Mouse (Mus musculus) gastrocnemius, postnatal 4 days (tissue): ENCODE data around the gene Mmp11. TPM values are rescaled to one million over a fixed set of nuclear protein-coding genes. Genes with fewer than 3 reads are reported as not detected.
"Not testable (repeated sequence)": the region's sequence is repeated elsewhere in the genome, so short reads cannot be mapped to it uniquely, and the experiment has no call there.

Source experiments
- DNase-seq, 2 experiments: peaks; one replicate each; pipeline ENCODE4 v3.0.0; 2021 to 2022; ENCODE audit warnings: low spot score in 2 of 2, mixed read lengths in 2 of 2
- total RNA-seq, 2 experiments: library from RNA; stranded (reverse); gene quantifications; 2 replicates each; pipeline ENCODE4 v1.2.3; 2021

The Mmp11 gene
- total RNA-seq, 2 experiments from 2014 or later: 12.7 to 15.0 TPM

GRCm38 (mm10) chr10:75898846-75899245, 37.5 kb downstream of the Mmp11 start:
- DNase-seq: peak in 1 of 2 experiments; percentile 57

GRCm38 (mm10) chr10:75898039-75898564, 38.2 kb downstream of the Mmp11 start:
- no peak for DNase-seq

GRCm38 (mm10) chr10:75897373-75897772, 38.9 kb downstream of the Mmp11 start:
- peak; percentile 56 to 80 for DNase-seq

- no peak for DNase-seq
Measured at GRCm38 (mm10) chr10:75896208-75896607, 40.1 kb downstream of the Mmp11 start.

- DNase-seq: no peak
Measured at GRCm38 (mm10) chr10:75895730-75896129, 40.6 kb downstream of the Mmp11 start.

GRCm38 (mm10) chr10:75894601-75895000, 41.7 kb downstream of the Mmp11 start:
- DNase-seq: no peak

- DNase-seq: peak; percentile 71 to 85
Measured at GRCm38 (mm10) chr10:75893089-75893750, 43.1 kb downstream of the Mmp11 start, which contains the start of gene Derl3. Gene Derl3, plus strand, starts transcription at chr10:75893413.

GRCm38 (mm10) chr10:75889406-75890153, 46.7 kb downstream of the Mmp11 start:
- no peak for DNase-seq

- DNase-seq: not testable (repeated sequence)
Measured at GRCm38 (mm10) chr10:75887504-75887903, 48.8 kb downstream of the Mmp11 start.

- no peak for DNase-seq
Measured at GRCm38 (mm10) chr10:75884742-75885141, 51.6 kb downstream of the Mmp11 start.

GRCm38 (mm10) chr10:75883232-75883552, 53.1 kb downstream of the Mmp11 start:
- DNase-seq: peak; percentile 48 to 73

GRCm38 (mm10) chr10:75882433-75883231, 53.7 kb downstream of the Mmp11 start:
- no peak for DNase-seq

- DNase-seq: no peak
Measured at GRCm38 (mm10) chr10:75881578-75882432, 54.5 kb downstream of the Mmp11 start.

- no peak for DNase-seq
Measured at GRCm38 (mm10) chr10:75880771-75881577, 55.3 kb downstream of the Mmp11 start.

- no peak for DNase-seq
Measured at GRCm38 (mm10) chr10:75880351-75880750, 55.9 kb downstream of the Mmp11 start.

GRCm38 (mm10) chr10:75878836-75879235, 57.5 kb downstream of the Mmp11 start:
- DNase-seq: no peak

- DNase-seq: no peak
Measured at GRCm38 (mm10) chr10:75873543-75874170, 62.6 kb downstream of the Mmp11 start.
